Mouse (Mus musculus): Measurements from ENCODE around the gene Olfr1113. TPM values are rescaled to one million over a fixed set of nuclear protein-coding genes. Genes with fewer than 3 reads are reported as not detected.
"Not testable (repeated sequence)": the region's sequence is repeated elsewhere in the genome, so short reads cannot be mapped to it uniquely, and the experiment has no call there.

Gene Olfr1113
- not detected in 2 replicates for polyA plus RNA-seq (2016; fragmentation: Nextera tagmentation; extraction: Ambion mirVana)

- no peaks in the 10 kb centered on the region for H3K9me3 ChIP-seq
- DNase-seq (ENCODE audit: low spot score), result no peak
- no peaks in the 10 kb centered on the region for H3K27me3 ChIP-seq (ENCODE audit: insufficient read depth, poor library complexity, severe bottlenecking)
- H3K36me3 ChIP-seq, result no peaks in the 10 kb centered on the region
- no peak within 1 kb of the TSS for H3K27ac ChIP-seq
- WGBS, result 92% methylated on average over 2 of the region's 2 CpGs
- H3K4me1 ChIP-seq (replicated peaks), result no peaks in the 10 kb centered on the region
- H3K4me3 ChIP-seq, result no peak within 1 kb of the TSS
Observed at GRCm38 (mm10) chr2:87208670-87209069, at the start of gene Olfr1113. Olfr1113 (plus strand) TSS chr2:87208970.

GRCm38 (mm10) chr2:87167731-87168130 is 41.0 kb upstream of the Olfr1113 start:
- not testable (repeated sequence) for H3K27me3 ChIP-seq (ENCODE audit: insufficient read depth, poor library complexity, severe bottlenecking); H3K27ac ChIP-seq; H3K4me3 ChIP-seq; H3K4me1 ChIP-seq (replicated peaks); DNase-seq (ENCODE audit: low spot score); H3K36me3 ChIP-seq; H3K9me3 ChIP-seq
- WGBS, result 89% methylated on average over 2 of the region's 2 CpGs

- no peaks in the 10 kb centered on the region for H3K36me3 ChIP-seq
Observed at GRCm38 (mm10) chr2:87187498-87187897, 21.3 kb upstream of the Olfr1113 start, which contains the start of gene Olfr1112. Olfr1112 (plus strand) TSS chr2:87187798.

GRCm38 (mm10) chr2:87247713-87248112 is 38.9 kb downstream of the Olfr1113 start, which contains the start of gene Olfr1115:
Olfr1115 (plus strand) TSS chr2:87248013.
- H3K27ac ChIP-seq, result no peak within 1 kb of the TSS
- no peaks in the 10 kb centered on the region for H3K9me3 ChIP-seq
- no peak within 1 kb of the TSS for H3K4me3 ChIP-seq
- H3K27me3 ChIP-seq (ENCODE audit: insufficient read depth, poor library complexity, severe bottlenecking), result no peaks in the 10 kb centered on the region
- no peak for DNase-seq (ENCODE audit: low spot score)
- 87% methylated on average over 2 of the region's 2 CpGs for WGBS
- no peaks in the 10 kb centered on the region for H3K36me3 ChIP-seq
- H3K4me1 ChIP-seq (replicated peaks), result no peaks in the 10 kb centered on the region

More at GRCm38 (mm10) chr2:87187498-87187897, 21.3 kb upstream of the Olfr1113 start, which contains the start of gene Olfr1112:
- H3K4me3 ChIP-seq, result no peak within 1 kb of the TSS
- no peak within 1 kb of the TSS for H3K27ac ChIP-seq
- no peak for DNase-seq (ENCODE audit: low spot score)
- no peaks in the 10 kb centered on the region for H3K9me3 ChIP-seq
- H3K4me1 ChIP-seq (replicated peaks), result no peaks in the 10 kb centered on the region
- no peaks in the 10 kb centered on the region for H3K27me3 ChIP-seq (ENCODE audit: insufficient read depth, poor library complexity, severe bottlenecking)
- 93% methylated on average over 1 of the region's 1 CpGs for WGBS

Other genes starting within 250 kb of the Olfr1113 start
- gene Olfr1099, start 248.3 kb upstream of the Olfr1113 start, polyA plus RNA-seq (2016; fragmentation: Nextera tagmentation; extraction: Ambion mirVana), result not detected in 2 replicates
- not detected in 2 replicates for gene Olfr1100, start 229.0 kb upstream of the Olfr1113 start, polyA plus RNA-seq (2016; fragmentation: Nextera tagmentation; extraction: Ambion mirVana)
- gene Olfr1101, start 217.7 kb upstream of the Olfr1113 start, polyA plus RNA-seq (2016; fragmentation: Nextera tagmentation; extraction: Ambion mirVana), result not detected in 2 replicates
- gene Olfr1102, start 210.6 kb upstream of the Olfr1113 start, polyA plus RNA-seq (2016; fragmentation: Nextera tagmentation; extraction: Ambion mirVana), result not detected in 2 replicates
- gene Olfr1104, start 181.9 kb upstream of the Olfr1113 start, polyA plus RNA-seq (2016; fragmentation: Nextera tagmentation; extraction: Ambion mirVana), result not detected in 2 replicates
- not detected in 2 replicates for gene Olfr1105, start 172.4 kb upstream of the Olfr1113 start, polyA plus RNA-seq (2016; fragmentation: Nextera tagmentation; extraction: Ambion mirVana)
- not detected in 2 replicates for gene Olfr1106, start 156.7 kb upstream of the Olfr1113 start, polyA plus RNA-seq (2016; fragmentation: Nextera tagmentation; extraction: Ambion mirVana)
- not detected in 2 replicates for gene Olfr1107, start 133.2 kb upstream of the Olfr1113 start, polyA plus RNA-seq (2016; fragmentation: Nextera tagmentation; extraction: Ambion mirVana)
- not detected in 2 replicates for gene Olfr1109, start 113.0 kb upstream of the Olfr1113 start, polyA plus RNA-seq (2016; fragmentation: Nextera tagmentation; extraction: Ambion mirVana)
- not detected in 2 replicates for gene Olfr259, start 94.4 kb upstream of the Olfr1113 start, polyA plus RNA-seq (2016; fragmentation: Nextera tagmentation; extraction: Ambion mirVana)
- not detected in 2 replicates for gene Olfr1110, start 68.7 kb upstream of the Olfr1113 start, polyA plus RNA-seq (2016; fragmentation: Nextera tagmentation; extraction: Ambion mirVana)
- gene Olfr1111, start 56.3 kb upstream of the Olfr1113 start, polyA plus RNA-seq (2016; fragmentation: Nextera tagmentation; extraction: Ambion mirVana), result not detected in 2 replicates
- not detected in 2 replicates for gene Olfr1112, start 21.2 kb upstream of the Olfr1113 start, polyA plus RNA-seq (2016; fragmentation: Nextera tagmentation; extraction: Ambion mirVana)
- gene Olfr1115, start 39.0 kb downstream of the Olfr1113 start, polyA plus RNA-seq (2016; fragmentation: Nextera tagmentation; extraction: Ambion mirVana), result not detected in 2 replicates
- gene Olfr1116, start 58.6 kb downstream of the Olfr1113 start, polyA plus RNA-seq (2016; fragmentation: Nextera tagmentation; extraction: Ambion mirVana), result not detected in 2 replicates
- not detected in 2 replicates for gene Olfr1118, start 98.6 kb downstream of the Olfr1113 start, polyA plus RNA-seq (2016; fragmentation: Nextera tagmentation; extraction: Ambion mirVana)
- not detected in 2 replicates for gene Olfr1120, start 145.8 kb downstream of the Olfr1113 start, polyA plus RNA-seq (2016; fragmentation: Nextera tagmentation; extraction: Ambion mirVana)
- gene Olfr1121, start 160.9 kb downstream of the Olfr1113 start, polyA plus RNA-seq (2016; fragmentation: Nextera tagmentation; extraction: Ambion mirVana), result not detected in 2 replicates
- gene Olfr1122, start 176.9 kb downstream of the Olfr1113 start, polyA plus RNA-seq (2016; fragmentation: Nextera tagmentation; extraction: Ambion mirVana), result not detected in 2 replicates
- not detected in 2 replicates for gene Olfr1123, start 207.7 kb downstream of the Olfr1113 start, polyA plus RNA-seq (2016; fragmentation: Nextera tagmentation; extraction: Ambion mirVana)
- gene Olfr1124, start 221.3 kb downstream of the Olfr1113 start, polyA plus RNA-seq (2016; fragmentation: Nextera tagmentation; extraction: Ambion mirVana), result 0.07 and 0.10 TPM in 2 replicates
- gene Olfr1126, start 245.0 kb downstream of the Olfr1113 start, polyA plus RNA-seq (2016; fragmentation: Nextera tagmentation; extraction: Ambion mirVana), result not detected in 2 replicates